Mouse (Mus musculus): ENCODE results near the gene Scfd2. TPM values are rescaled to one million over a fixed set of nuclear protein-coding genes. Genes with fewer than 3 reads are reported as not detected.

Scfd2 gene
- polyA plus RNA-seq, 1 experiment: 0.18 TPM

DNA sequence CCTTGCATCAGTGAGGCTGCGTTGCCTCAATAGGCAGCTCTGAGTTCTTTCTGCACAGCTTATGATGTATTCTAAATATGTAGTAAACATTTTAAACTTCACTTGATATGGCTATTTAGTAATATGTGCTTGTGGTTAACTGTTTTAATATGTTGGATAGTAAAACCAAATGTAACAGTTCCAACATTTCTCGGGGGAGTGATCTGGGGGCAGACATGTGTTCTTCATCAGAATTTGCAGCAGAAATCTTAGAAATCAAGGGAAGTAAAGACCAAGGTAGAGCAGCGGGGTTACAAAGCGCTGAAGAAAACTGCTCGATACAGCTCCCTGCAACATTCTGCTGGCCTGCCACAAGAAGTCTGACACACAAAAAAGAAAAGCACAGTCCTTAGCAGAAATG lies 140.2 kb downstream of the Scfd2 start:
- Histone ChIP-seq H3K36me3 (ENCODE audit: control insufficient read depth) (no peaks in the 10 kb centered on the region), H3K9me3 (ENCODE audit: control insufficient read depth, low read length) (no peaks in the 10 kb centered on the region), H3K4me3 (replicated peaks) (no peak overlapping the region), H3K4me1 (ENCODE audit: control insufficient read depth) (no peaks in the 10 kb centered on the region), H3K27me3 (ENCODE audit: control insufficient read depth) (no peaks in the 10 kb centered on the region)
- TF ChIP-seq TAL1 (IDR thresholded peaks at IDR 0.05; ENCODE audit: low read length) (no peak), GATA1 (IDR thresholded peaks at IDR 0.05; ENCODE audit: low read length) (no peak)

DNA sequence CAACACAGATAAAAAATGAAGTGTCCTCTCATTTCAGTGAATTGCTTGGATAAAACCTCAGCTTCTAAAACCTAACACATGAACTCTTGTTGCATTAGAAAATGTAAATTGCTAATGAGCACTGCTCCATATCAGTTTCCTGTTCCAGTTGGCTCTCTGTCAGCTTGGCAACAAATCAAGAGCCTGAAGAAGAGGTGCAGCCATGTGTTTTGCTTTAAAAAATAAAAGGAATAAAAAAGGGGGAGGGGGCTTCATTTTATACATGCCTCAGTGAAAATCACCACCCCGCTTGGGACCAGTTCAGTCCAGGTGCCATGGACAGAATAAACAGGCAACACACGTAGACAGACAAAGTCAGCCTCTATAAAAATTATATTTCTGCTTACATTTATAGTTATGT lies 142.7 kb downstream of the Scfd2 start:
- H3K9me3 ChIP-seq (ENCODE audit: control insufficient read depth, low read length): no peaks in the 10 kb centered on the region
- TF ChIP-seq GATA1 (IDR thresholded peaks at IDR 0.05; ENCODE audit: low read length) (no peak), TAL1 (IDR thresholded peaks at IDR 0.05; ENCODE audit: low read length) (no peak)

DNA sequence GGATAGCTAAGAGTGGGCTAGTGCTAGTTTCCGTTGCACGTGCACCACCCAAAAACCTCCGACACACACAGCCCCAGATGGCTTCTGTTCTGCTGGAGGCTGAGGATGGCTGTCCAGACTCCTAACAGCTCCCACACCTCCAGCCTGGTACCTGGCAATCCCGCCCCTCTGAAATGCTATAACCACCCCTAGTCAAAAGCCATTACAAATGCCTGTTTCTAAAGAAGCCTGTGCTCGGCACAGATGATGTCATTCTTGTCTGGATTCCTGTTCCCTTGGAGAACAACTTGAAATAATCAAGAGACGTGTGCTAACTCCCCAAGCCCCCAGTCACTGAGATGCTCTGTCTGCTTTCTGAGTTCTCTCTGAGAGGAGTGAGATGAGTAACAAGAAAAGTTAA lies 143.5 kb downstream of the Scfd2 start:
- Histone ChIP-seq H3K4me1 (ENCODE audit: control insufficient read depth) (no peaks in the 10 kb centered on the region), H3K27me3 (ENCODE audit: control insufficient read depth) (no peaks in the 10 kb centered on the region), H3K36me3 (ENCODE audit: control insufficient read depth) (no peaks in the 10 kb centered on the region), H3K4me3 (replicated peaks) (no peak overlapping the region), H3K9me3 (ENCODE audit: control insufficient read depth, low read length) (no peaks in the 10 kb centered on the region)
- TF ChIP-seq TAL1 (IDR thresholded peaks at IDR 0.05; ENCODE audit: low read length) (no peak), GATA1 (IDR thresholded peaks at IDR 0.05; ENCODE audit: low read length) (no peak)

More for the DNA sequence above, 142.7 kb downstream of the Scfd2 start:
- Histone ChIP-seq H3K4me1 (ENCODE audit: control insufficient read depth) (no peaks in the 10 kb centered on the region), H3K36me3 (ENCODE audit: control insufficient read depth) (no peaks in the 10 kb centered on the region), H3K27me3 (ENCODE audit: control insufficient read depth) (no peaks in the 10 kb centered on the region), H3K4me3 (replicated peaks) (no peak overlapping the region)

DNA sequence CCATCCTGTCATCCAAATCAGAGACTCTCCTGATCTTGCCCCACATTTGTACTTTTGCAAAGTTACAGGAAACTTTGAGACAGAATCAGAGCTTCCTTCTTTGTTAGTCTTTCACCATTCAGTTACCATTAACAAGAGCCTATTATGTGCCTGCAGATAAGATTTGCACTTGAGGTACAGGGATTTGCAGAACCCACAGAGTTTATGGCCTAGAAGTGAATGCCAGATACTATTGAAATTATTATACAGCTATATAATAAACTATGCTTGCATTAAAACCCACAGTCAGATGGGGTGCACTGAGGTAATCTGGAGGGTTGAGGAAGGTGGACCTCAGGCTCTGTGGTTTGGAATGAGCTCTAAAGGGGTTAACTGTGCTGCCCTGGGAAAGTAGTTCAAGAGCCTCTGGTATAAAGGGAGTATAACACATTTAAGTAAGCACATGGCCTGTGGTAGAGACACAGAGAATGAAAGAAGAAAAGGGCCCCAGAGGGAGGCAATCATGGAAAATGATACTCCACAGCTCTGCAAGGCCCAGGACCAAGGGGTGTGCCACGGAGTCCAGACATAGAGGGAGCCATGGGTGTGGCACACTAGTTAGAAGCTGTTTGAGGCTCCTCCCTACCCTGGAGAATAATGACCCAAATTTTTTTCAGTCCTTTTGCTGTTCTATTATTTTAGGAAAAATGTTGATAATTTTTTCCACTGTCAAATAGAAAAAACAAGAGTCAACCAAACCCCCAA lies 144.2 kb downstream of the Scfd2 start:
- no peaks in the 10 kb centered on the region for H3K36me3 ChIP-seq (ENCODE audit: control insufficient read depth)
- H3K4me1 ChIP-seq (ENCODE audit: control insufficient read depth): no peaks in the 10 kb centered on the region
- H3K27me3 ChIP-seq (ENCODE audit: control insufficient read depth): no peaks in the 10 kb centered on the region
- no peak overlapping the region for H3K4me3 ChIP-seq (replicated peaks)
- TF ChIP-seq TAL1 (IDR thresholded peaks at IDR 0.05; ENCODE audit: low read length) (no peak), GATA1 (IDR thresholded peaks at IDR 0.05; ENCODE audit: low read length) (no peak)
- no peaks in the 10 kb centered on the region for H3K9me3 ChIP-seq (ENCODE audit: control insufficient read depth, low read length)

DNA sequence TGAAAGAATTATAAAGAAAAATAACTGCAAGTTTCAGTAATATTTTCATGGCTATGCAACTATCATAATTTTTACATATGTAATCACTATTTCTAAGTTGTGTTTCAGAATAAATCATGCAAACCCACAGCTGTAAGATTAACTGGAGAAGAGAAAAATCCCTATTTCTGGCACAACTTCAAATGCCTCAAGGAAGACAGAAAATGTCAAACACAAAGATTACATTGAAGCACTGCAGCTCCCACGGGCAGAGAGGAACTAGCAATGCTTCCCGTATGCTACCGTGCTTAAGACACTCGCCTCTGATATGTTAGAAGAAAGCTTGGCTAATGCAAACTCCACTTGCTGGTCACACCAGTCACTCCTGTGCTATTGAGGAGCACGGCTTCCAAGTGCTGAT lies 151.5 kb downstream of the Scfd2 start:
- Histone ChIP-seq H3K36me3 (ENCODE audit: control insufficient read depth) (no peaks in the 10 kb centered on the region), H3K4me3 (replicated peaks) (no peak overlapping the region), H3K9me3 (ENCODE audit: control insufficient read depth, low read length) (no peaks in the 10 kb centered on the region), H3K27me3 (ENCODE audit: control insufficient read depth) (no peaks in the 10 kb centered on the region), H3K4me1 (ENCODE audit: control insufficient read depth) (no peaks in the 10 kb centered on the region)
- no peak for TF ChIP-seq TAL1 (IDR thresholded peaks at IDR 0.05; ENCODE audit: low read length)
- TF ChIP-seq GATA1 (IDR thresholded peaks at IDR 0.05; ENCODE audit: low read length): no peak

DNA sequence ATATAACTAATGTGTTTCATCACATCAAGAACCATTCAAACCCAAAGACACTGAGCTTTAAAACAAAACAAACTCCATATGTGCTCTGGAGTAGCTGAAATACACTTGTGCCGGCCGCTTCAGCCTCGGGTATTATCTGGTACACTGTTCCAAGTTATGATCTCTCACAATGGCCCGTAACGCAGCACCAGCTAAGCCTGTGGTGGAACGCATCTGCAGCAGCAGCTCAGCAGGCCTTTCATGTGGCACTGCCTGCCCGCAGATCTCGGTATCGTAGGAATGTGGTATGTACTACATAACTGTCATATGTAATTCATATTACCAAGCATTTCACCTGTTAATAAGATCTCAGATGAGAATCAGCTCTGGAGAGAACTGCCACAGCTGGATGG lies 164.9 kb downstream of the Scfd2 start:
- TF ChIP-seq GATA1 (IDR thresholded peaks at IDR 0.05; ENCODE audit: low read length) (no peak), TAL1 (IDR thresholded peaks at IDR 0.05; ENCODE audit: low read length) (no peak)
- H3K27me3 ChIP-seq (ENCODE audit: control insufficient read depth): no peaks in the 10 kb centered on the region
- no peaks in the 10 kb centered on the region for H3K36me3 ChIP-seq (ENCODE audit: control insufficient read depth)
- peaks cover 9% of the 10 kb centered on the region for H3K4me1 ChIP-seq (ENCODE audit: control insufficient read depth)
- no peak overlapping the region for H3K4me3 ChIP-seq (replicated peaks)
- H3K9me3 ChIP-seq (ENCODE audit: control insufficient read depth, low read length): no peaks in the 10 kb centered on the region

DNA sequence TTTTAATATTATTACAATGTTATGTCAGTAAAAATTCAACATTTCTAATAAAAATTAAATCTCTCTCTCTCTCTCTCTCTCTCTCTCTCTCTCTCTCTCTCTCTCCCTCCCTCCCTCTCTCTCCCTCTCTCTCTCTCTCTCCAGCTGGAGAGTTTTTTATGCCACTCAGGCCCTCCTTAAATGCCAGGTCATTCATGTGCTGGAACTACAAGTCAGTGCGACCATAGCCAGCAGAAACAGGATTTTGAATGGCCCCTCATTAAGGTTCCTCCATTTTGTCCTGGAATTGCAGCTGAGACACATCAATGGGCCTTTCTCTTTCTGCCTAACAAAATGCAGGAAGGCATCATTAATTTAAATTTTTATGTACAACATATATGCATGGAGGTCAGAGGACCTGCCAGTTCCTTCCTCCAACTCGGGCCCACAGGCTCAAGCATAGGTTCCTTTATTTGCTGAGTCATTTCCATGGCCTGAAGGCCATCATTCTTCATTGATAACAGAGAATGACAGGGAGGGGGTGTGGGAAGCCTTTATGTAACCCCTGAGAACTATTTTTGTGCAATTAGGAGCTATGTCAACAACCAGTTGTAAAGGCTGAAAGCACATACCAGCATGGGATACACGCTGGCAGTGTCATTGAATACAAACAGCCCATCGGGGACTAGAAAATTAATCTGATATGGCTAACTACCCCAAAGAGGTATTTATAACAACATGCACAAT lies 165.4 kb downstream of the Scfd2 start:
- no peak for TF ChIP-seq GATA1 (IDR thresholded peaks at IDR 0.05; ENCODE audit: low read length)
- TF ChIP-seq TAL1 (IDR thresholded peaks at IDR 0.05; ENCODE audit: low read length): no peak
- H3K4me1 ChIP-seq (ENCODE audit: control insufficient read depth): peaks cover 9% of the 10 kb centered on the region
- H3K9me3 ChIP-seq (ENCODE audit: control insufficient read depth, low read length): no peaks in the 10 kb centered on the region
- no peak overlapping the region for H3K4me3 ChIP-seq (replicated peaks)
- H3K27me3 ChIP-seq (ENCODE audit: control insufficient read depth): no peaks in the 10 kb centered on the region
- no peaks in the 10 kb centered on the region for H3K36me3 ChIP-seq (ENCODE audit: control insufficient read depth)

DNA sequence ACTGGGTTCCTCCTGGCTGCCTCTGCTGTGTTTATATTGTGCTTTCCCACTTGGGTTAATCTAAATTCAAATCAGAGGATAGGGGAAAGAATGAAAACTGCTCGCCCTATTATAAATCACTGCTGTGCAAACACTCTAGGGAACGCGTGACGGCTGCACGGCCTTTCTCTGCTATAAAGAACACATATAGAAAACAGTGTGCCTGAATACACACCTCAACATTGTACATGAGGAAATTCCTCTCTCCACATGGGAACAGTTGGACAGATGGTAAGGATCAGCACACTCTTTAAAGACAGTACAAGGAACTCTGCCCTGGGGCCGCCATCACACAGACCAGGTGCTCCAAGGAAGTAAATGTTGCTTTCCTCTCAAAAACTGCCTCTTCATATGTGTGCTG lies 166.2 kb downstream of the Scfd2 start:
- Histone ChIP-seq H3K4me3 (replicated peaks) (no peak overlapping the region), H3K4me1 (ENCODE audit: control insufficient read depth) (peaks cover 9% of the 10 kb centered on the region), H3K36me3 (ENCODE audit: control insufficient read depth) (no peaks in the 10 kb centered on the region), H3K9me3 (ENCODE audit: control insufficient read depth, low read length) (no peaks in the 10 kb centered on the region), H3K27me3 (ENCODE audit: control insufficient read depth) (no peaks in the 10 kb centered on the region)
- TF ChIP-seq GATA1 (IDR thresholded peaks at IDR 0.05; ENCODE audit: low read length) (no peak), TAL1 (IDR thresholded peaks at IDR 0.05; ENCODE audit: low read length) (no peak)

DNA sequence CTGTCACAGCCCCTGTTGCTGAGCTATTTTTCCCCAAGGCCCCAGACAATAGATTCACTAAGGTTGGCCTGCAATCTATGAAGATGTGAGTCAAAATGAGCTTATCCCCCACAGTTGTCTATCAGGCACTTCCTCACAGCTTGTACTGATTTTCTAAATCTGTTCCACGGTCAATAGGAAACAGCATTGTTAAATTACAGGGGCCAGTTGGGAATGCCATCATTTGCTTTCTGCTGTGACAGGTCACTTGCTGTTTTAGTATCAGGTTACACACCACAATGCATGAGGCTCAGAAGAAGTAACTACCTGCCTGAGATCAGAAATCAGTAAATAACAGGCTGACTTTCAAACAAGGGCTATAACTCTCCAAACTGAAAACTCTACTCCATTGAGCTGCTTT lies 168.3 kb downstream of the Scfd2 start:
- H3K9me3 ChIP-seq (ENCODE audit: control insufficient read depth, low read length): no peaks in the 10 kb centered on the region
- TF ChIP-seq TAL1 (IDR thresholded peaks at IDR 0.05; ENCODE audit: low read length) (no peak), GATA1 (IDR thresholded peaks at IDR 0.05; ENCODE audit: low read length) (no peak)
- no peak overlapping the region for H3K4me3 ChIP-seq (replicated peaks)
- H3K27me3 ChIP-seq (ENCODE audit: control insufficient read depth): no peaks in the 10 kb centered on the region
- H3K4me1 ChIP-seq (ENCODE audit: control insufficient read depth): peaks cover 13% of the 10 kb centered on the region
- H3K36me3 ChIP-seq (ENCODE audit: control insufficient read depth): no peaks in the 10 kb centered on the region

All from erythroblast, embryonic 14.5 days (primary cell).